Mouse (Mus musculus): ENCODE results near the gene Pcsk7. TPM values are rescaled to one million over a fixed set of nuclear protein-coding genes. Genes with fewer than 3 reads are reported as not detected.

The Pcsk7 gene
- polyA plus RNA-seq, 2 experiments, result 5.0 to 7.3 TPM

DNA sequence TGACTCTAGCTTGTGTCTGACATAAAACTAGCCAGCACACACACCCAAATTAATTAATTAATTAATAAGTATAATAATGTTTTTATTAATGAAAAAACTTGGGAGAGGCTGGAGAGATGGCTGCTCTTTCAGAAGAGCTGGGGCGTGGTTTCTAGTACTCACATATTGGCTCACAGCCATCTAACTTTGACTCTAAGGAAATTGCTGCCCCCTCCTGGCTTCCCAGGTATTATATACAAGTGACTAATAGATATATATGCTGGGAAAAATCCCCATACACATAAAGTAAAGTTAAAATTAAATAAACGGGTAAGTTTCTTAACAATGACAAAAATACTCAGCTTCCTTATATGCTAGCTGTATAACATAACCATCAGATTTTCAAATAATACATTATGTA is 28.4 kb upstream of the Pcsk7 start:
- TF ChIP-seq CTCF (IDR thresholded peaks at IDR 0.05; ENCODE audit: low read depth), result no peak; the same call in 1 of the 2 replicates
- TF ChIP-seq EP300 (IDR thresholded peaks at IDR 0.05; ENCODE audit: low read depth), result no peak
- H3K4me3 ChIP-seq (ENCODE audit: insufficient read depth in 1 of 2, low read depth in 2 of 2, low read length in 2 of 2), result no peak overlapping the region
- no peaks in the 10 kb centered on the region for H3K27me3 ChIP-seq (ENCODE audit: control insufficient read depth, insufficient read depth, low read length)
- DNase-seq (ENCODE audit: low read depth in 3 of 3, low spot score in 3 of 3) (peak in 1 of 3 experiments; percentile 6), ATAC-seq (ENCODE audit: insufficient read depth) (no peak)
- H3K9ac ChIP-seq (replicated peaks), result no peak overlapping the region
- no peak overlapping the region for H3K27ac ChIP-seq
- peaks cover 4% of the 10 kb centered on the region for H3K36me3 ChIP-seq (replicated peaks; ENCODE audit: control insufficient read depth, insufficient read depth, low read depth)
- WGBS (ENCODE audit: insufficient replicate concordance), result 54% methylated on average over 2 of the region's 2 CpGs
- no peaks in the 10 kb centered on the region for H3K4me1 ChIP-seq (replicated peaks; ENCODE audit: control insufficient read depth in 2 of 2, insufficient read depth in 2 of 2, low read length in 1 of 2)
- no peaks in the 10 kb centered on the region for H3K9me3 ChIP-seq (ENCODE audit: control insufficient read depth, low read length)
- H3K4me2 ChIP-seq (ENCODE audit: low read depth), result no peak overlapping the region

- TF ChIP-seq EP300 (IDR thresholded peaks at IDR 0.05; ENCODE audit: low read depth) (no peak), CTCF (IDR thresholded peaks at IDR 0.05; ENCODE audit: low read depth) (no peak)
- H3K27me3 ChIP-seq (ENCODE audit: control insufficient read depth, insufficient read depth, low read length), result no peaks in the 10 kb centered on the region
- H3K4me1 ChIP-seq (replicated peaks; ENCODE audit: control insufficient read depth in 2 of 2, insufficient read depth in 2 of 2, low read length in 1 of 2), result no peaks in the 10 kb centered on the region
- H3K9ac ChIP-seq (replicated peaks), result no peak overlapping the region
- DNase-seq (ENCODE audit: low read depth in 3 of 3, low spot score in 3 of 3) (no peak), ATAC-seq (ENCODE audit: insufficient read depth) (no peak)
- H3K9me3 ChIP-seq (ENCODE audit: control insufficient read depth, low read length), result no peaks in the 10 kb centered on the region
- H3K4me3 ChIP-seq (ENCODE audit: insufficient read depth in 1 of 2, low read depth in 2 of 2, low read length in 2 of 2), result no peak overlapping the region
- peaks cover 23% of the 10 kb centered on the region for H3K36me3 ChIP-seq (replicated peaks; ENCODE audit: control insufficient read depth, insufficient read depth, low read depth)
- H3K27ac ChIP-seq, result no peak overlapping the region
- no peak overlapping the region for H3K4me2 ChIP-seq (ENCODE audit: low read depth)
These were observed 12.6 kb upstream of the Pcsk7 start for GRCm38 (mm10) chr9:45893681-45894080.

GRCm38 (mm10) chr9:45905196-45905595 is 1.1 kb upstream of the Pcsk7 start:
- peaks cover 7 to 10% of the 10 kb centered on the region in 2 experiments for H3K4me1 ChIP-seq (replicated peaks; ENCODE audit: control insufficient read depth in 2 of 2, insufficient read depth in 2 of 2, low read length in 1 of 2)
- no peaks in the 10 kb centered on the region for H3K9me3 ChIP-seq (ENCODE audit: control insufficient read depth, low read length)
- 74% methylated on average over 4 of the region's 4 CpGs for WGBS (ENCODE audit: insufficient replicate concordance)
- no peaks in the 10 kb centered on the region for H3K27me3 ChIP-seq (ENCODE audit: control insufficient read depth, insufficient read depth, low read length)
- H3K27ac ChIP-seq, result no peak overlapping the region
- no peak for ATAC-seq (ENCODE audit: insufficient read depth)
- no peaks in the 10 kb centered on the region; the same call in none of the 2 replicates for H3K36me3 ChIP-seq (replicated peaks; ENCODE audit: control insufficient read depth, insufficient read depth, low read depth)
- H3K4me2 ChIP-seq (ENCODE audit: low read depth), result peak overlapping the region; percentile 86
- peak overlapping the region; percentile 99 for H3K9ac ChIP-seq (replicated peaks)
- no peak for DNase-seq (ENCODE audit: low read depth in 3 of 3, low spot score in 3 of 3)
- TF ChIP-seq EP300 (IDR thresholded peaks at IDR 0.05; ENCODE audit: low read depth), result no peak
- TF ChIP-seq CTCF (IDR thresholded peaks at IDR 0.05; ENCODE audit: low read depth), result no peak
- H3K4me3 ChIP-seq (ENCODE audit: insufficient read depth in 1 of 2, low read depth in 2 of 2, low read length in 2 of 2), result peak overlapping the region in 1 of 2 experiments; percentile 93; a peak in 3 of 4 replicates

DNA sequence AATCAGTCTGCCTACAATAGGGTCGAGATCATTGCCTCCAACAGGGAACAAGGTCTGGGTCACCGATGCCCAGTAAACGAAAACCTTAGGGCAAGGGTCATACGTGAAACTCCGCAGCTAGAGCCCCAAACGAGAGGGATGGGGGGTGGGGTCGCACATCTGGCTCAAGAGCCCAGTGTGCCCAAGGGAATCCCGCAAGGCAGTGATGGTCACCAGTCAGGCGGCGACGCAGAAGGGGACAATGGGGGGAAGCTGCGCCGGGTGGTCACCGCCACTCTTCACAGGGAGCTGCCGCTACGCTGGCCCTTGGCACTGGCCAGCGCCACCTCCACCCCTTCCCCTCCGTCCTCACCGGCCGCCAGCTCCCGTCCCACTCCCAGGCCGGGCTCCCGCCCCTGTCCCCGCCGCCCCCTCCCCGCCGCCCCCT is 473 bp upstream of the Pcsk7 start:
- Histone ChIP-seq H3K27me3 (ENCODE audit: control insufficient read depth, insufficient read depth, low read length) (no peaks in the 10 kb centered on the region), H3K4me2 (ENCODE audit: low read depth) (peak overlapping the region; percentile 86), H3K36me3 (replicated peaks; ENCODE audit: control insufficient read depth, insufficient read depth, low read depth) (no peaks in the 10 kb centered on the region; the same call in none of the 2 replicates), H3K4me3 (ENCODE audit: insufficient read depth in 1 of 2, low read depth in 2 of 2, low read length in 2 of 2) (peak overlapping the region; percentile 87 to 93), H3K9ac (replicated peaks) (peak overlapping the region; percentile 99), H3K4me1 (replicated peaks; ENCODE audit: control insufficient read depth in 2 of 2, insufficient read depth in 2 of 2, low read length in 1 of 2) (peaks cover 7 to 10% of the 10 kb centered on the region in 2 experiments), H3K9me3 (ENCODE audit: control insufficient read depth, low read length) (no peaks in the 10 kb centered on the region), H3K27ac (peak overlapping the region; percentile 94)
- under 1% methylated on average over 23 of the region's 27 CpGs for WGBS (ENCODE audit: insufficient replicate concordance)
- no peak for DNase-seq (ENCODE audit: low read depth in 3 of 3, low spot score in 3 of 3)
- ATAC-seq (ENCODE audit: insufficient read depth), result peak; percentile 19
- TF ChIP-seq EP300 (IDR thresholded peaks at IDR 0.05; ENCODE audit: low read depth) (no peak), CTCF (IDR thresholded peaks at IDR 0.05; ENCODE audit: low read depth) (no peak)

DNA sequence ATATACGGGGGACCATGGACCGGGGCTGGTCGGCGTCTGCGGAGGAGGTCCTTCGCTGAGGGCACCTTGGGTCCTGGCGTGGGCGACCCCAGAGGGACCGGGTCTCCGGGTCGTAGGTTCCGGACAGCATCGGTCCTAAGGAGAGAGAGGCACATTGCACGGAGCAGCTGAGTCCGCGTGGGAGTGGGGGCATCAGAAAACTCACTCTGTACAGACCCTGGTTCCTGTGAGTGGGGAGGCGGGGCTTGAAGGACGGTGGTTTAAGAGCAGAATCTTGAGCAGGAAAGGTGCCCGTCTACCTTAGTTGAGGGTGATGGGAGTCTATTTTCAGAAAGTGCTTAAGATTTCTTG is 756 bp downstream of the Pcsk7 start:
- Histone ChIP-seq H3K27ac (peak overlapping the region; percentile 94), H3K4me2 (ENCODE audit: low read depth) (peak overlapping the region; percentile 86), H3K4me3 (ENCODE audit: insufficient read depth in 1 of 2, low read depth in 2 of 2, low read length in 2 of 2) (peak overlapping the region; percentile 87 to 93), H3K27me3 (ENCODE audit: control insufficient read depth, insufficient read depth, low read length) (no peaks in the 10 kb centered on the region), H3K9me3 (ENCODE audit: control insufficient read depth, low read length) (no peaks in the 10 kb centered on the region), H3K9ac (replicated peaks) (peak overlapping the region; percentile 99), H3K36me3 (replicated peaks; ENCODE audit: control insufficient read depth, insufficient read depth, low read depth) (peaks cover 6% of the 10 kb centered on the region), H3K4me1 (replicated peaks; ENCODE audit: control insufficient read depth in 2 of 2, insufficient read depth in 2 of 2, low read length in 1 of 2) (peaks cover 7 to 10% of the 10 kb centered on the region in 2 experiments)
- TF ChIP-seq EP300 (IDR thresholded peaks at IDR 0.05; ENCODE audit: low read depth) (no peak), CTCF (IDR thresholded peaks at IDR 0.05; ENCODE audit: low read depth) (no peak)
- peak; percentile 19; the same call in 1 of the 2 replicates for ATAC-seq (ENCODE audit: insufficient read depth)
- peak in 1 of 3 experiments; percentile 26 for DNase-seq (ENCODE audit: low read depth in 3 of 3, low spot score in 3 of 3)
- under 1% methylated on average over 19 of the region's 19 CpGs for WGBS (ENCODE audit: insufficient replicate concordance)
